Mouse (Mus musculus) intestine, embryonic 16.5 days (tissue): ENCODE data around the gene Dhps. TPM values are rescaled to one million over a fixed set of nuclear protein-coding genes. Genes with fewer than 3 reads are reported as not detected.

Experiments
- ATAC-seq: fragments of 200-750 bp; cut with Nextera tagmentation; 2 replicates; pipeline ENCODE4 v1.8.0; 2017; ENCODE audit warnings: moderate TSS enrichment, moderate library complexity
- H3K27ac ChIP-seq: fragments of 300-500 bp; sonication (generic); 2 replicates; pipeline ENCODE4 v1.5.1; 2014; ENCODE audit warnings: mild to moderate bottlenecking, low read length
- H3K27me3 ChIP-seq: fragments of 300-500 bp; sonication (generic); replicated peaks from 2 replicates; pipeline ENCODE4 v1.6.1; 2014; ENCODE audit warnings: low read length, control low read depth, mixed read lengths; ENCODE audit not compliant: control insufficient read depth, insufficient read depth
- H3K36me3 ChIP-seq: fragments of 300-500 bp; sonication (generic); 2 replicates; pipeline ENCODE4 v1.6.1; 2014; ENCODE audit warnings: low read length, control low read depth; ENCODE audit not compliant: control insufficient read depth, insufficient read depth
- H3K4me1 ChIP-seq: fragments of 300-500 bp; sonication (generic); 2 replicates; pipeline ENCODE4 v1.6.1; 2014; ENCODE audit warnings: low read length, control low read depth, mixed read lengths; ENCODE audit not compliant: control insufficient read depth, insufficient read depth
- H3K4me2 ChIP-seq: fragments of 300-500 bp; sonication (generic); 2 replicates; pipeline ENCODE4 v1.6.1; 2014; ENCODE audit warnings: low read depth, low read length, control low read depth
- H3K4me3 ChIP-seq: fragments of 300-500 bp; sonication (generic); 2 replicates; pipeline ENCODE4 v1.5.1; 2014; ENCODE audit warnings: mild to moderate bottlenecking, low read length
- H3K9ac ChIP-seq: fragments of 300-500 bp; sonication (generic); 2 replicates; pipeline ENCODE4 v1.6.1; 2014; ENCODE audit warnings: low read depth, low read length
- H3K9me3 ChIP-seq: fragments of 300-500 bp; sonication (generic); 2 replicates; pipeline ENCODE4 v1.6.1; 2016; ENCODE audit warnings: low read length, control low read depth; ENCODE audit not compliant: control insufficient read depth
- WGBS: fragments of 180-500 bp; shearing (Covaris S2); extraction: QIAGEN DNeasy Blood & Tissue Kit; methylation state at CpG from one replicate; pipeline ENCODE4 v1.1.7; 2014; 5-methylcytosine and 5-hydroxymethylcytosine counted together
- polyA plus RNA-seq: library from polyadenylated mRNA; unstranded; fragments of >200 nt; fragmentation: Nextera tagmentation; extraction: Ambion mirVana; gene quantifications from 2 replicates; pipeline ENCODE4 v1.2.1, GENCODE M21; 2015

Gene Dhps
- 56.0 and 57.4 TPM in 2 replicates for polyA plus RNA-seq

DNA sequence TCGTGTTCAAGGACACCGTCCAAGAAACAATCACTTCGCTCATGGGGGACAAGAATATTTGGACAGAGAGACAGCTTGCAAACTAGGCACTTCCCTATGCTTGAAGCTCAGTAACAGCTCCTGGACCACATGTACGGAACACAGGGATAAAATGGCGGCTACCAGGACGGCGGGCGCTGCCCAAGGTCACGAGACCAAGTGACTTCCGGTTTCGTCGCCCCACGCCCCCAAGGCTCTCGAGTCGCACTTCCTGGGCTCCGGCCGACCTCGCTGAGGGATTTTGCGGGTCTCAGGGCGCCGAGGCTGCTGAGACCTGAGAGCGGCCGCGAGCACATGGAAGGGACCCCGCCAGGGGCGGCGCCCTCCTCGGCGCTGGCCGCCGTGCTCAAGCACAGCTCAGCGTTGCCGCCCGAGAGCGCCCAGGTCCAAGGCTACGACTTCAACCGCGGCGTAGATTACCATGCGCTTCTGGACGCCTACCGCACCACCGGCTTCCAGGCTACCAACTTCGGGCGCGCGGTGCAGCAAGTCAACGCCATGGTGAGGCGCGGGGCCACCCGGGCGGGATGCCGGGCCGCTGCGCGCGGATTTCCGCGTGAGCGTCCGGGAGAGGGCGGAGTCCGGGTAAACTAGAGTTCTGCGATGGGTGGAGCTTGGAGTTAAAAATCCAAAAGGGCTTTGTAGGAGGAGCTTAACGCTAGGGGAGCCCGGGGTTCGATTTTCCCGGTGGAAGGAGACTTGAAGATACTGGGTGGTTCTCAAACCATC lies at the start of gene Dhps:
Dhps (plus strand) TSS at position 244 of the 768 bp plus-strand sequence.
- peak within 1 kb of the TSS; percentile 97 for H3K27ac ChIP-seq
- H3K4me2 ChIP-seq, result peak within 1 kb of the TSS; percentile 85
- no peaks in the 10 kb centered on the region for H3K9me3 ChIP-seq
- peak within 1 kb of the TSS; percentile 87 for H3K9ac ChIP-seq
- peak; percentile 93 for ATAC-seq
- H3K36me3 ChIP-seq, result 0 out of 2 replicates have a peak, but pooled peaks cover 2% of the 10 kb centered on the region
- H3K4me3 ChIP-seq, result peak within 1 kb of the TSS; percentile 91
- under 1% methylated on average over 68 of the region's 68 CpGs for WGBS
- peaks cover 13% of the 10 kb centered on the region; the same call in 1 of the 2 replicates for H3K4me1 ChIP-seq
- H3K27me3 ChIP-seq, result no peaks in the 10 kb centered on the region

DNA sequence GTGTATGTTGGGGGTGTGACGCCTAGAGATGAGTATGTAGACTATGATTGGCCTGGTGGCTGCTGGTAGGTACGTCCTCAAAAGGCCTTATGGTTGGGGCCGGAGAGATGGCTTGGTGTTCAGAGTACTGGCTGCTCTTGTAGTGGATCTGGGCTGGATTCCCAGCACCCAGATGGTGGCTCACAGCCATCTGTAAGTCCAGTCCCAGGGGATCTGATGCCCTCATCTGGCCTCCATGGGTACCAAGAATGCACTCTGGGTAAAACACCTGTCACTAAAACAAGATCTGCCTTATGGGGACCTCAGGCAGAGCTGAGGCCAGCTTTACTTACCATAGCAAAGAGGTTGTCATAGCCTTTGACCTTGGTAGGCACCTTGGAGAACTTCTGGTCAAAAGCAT lies 47.7 kb upstream of the Dhps start:
- WGBS, result 94% methylated on average over 3 of the region's 3 CpGs
- 0 out of 2 replicates have a peak overlapping the region, but pooled peaks have one; percentile 67 for H3K4me3 ChIP-seq
- no peak for ATAC-seq
- H3K9ac ChIP-seq, result 0 out of 2 replicates have a peak overlapping the region, but pooled peaks have one; percentile 73
- no peaks in the 10 kb centered on the region for H3K27me3 ChIP-seq
- peak overlapping the region; percentile 81; the same call in 1 of the 2 replicates for H3K4me2 ChIP-seq
- peaks cover 27% of the 10 kb centered on the region for H3K4me1 ChIP-seq
- H3K27ac ChIP-seq, result no peak overlapping the region
- H3K36me3 ChIP-seq, result peaks cover 2% of the 10 kb centered on the region
- H3K9me3 ChIP-seq, result no peaks in the 10 kb centered on the region

- Histone ChIP-seq H3K36me3 (peaks cover 9% of the 10 kb centered on the region), H3K27ac (peak within 1 kb of the TSS; percentile 79), H3K9ac (peak within 1 kb of the TSS; percentile 73), H3K4me2 (peak within 1 kb of the TSS; percentile 81), H3K4me3 (peak within 1 kb of the TSS; percentile 67), H3K27me3 (no peaks in the 10 kb centered on the region), H3K9me3 (no peaks in the 10 kb centered on the region), H3K4me1 (peaks cover 33% of the 10 kb centered on the region)
- peak; percentile 89 for ATAC-seq
- WGBS, result 4% methylated on average over 30 of the region's 30 CpGs
Observed at GRCm38 (mm10) chr8:85025098-85025932, 46.2 kb upstream of the Dhps start, which contains the start of gene Asna1. TSS of gene Asna1 (minus strand) at chr8:85025281.

- Histone ChIP-seq H3K4me3 (peak within 1 kb of the TSS; percentile 97), H3K9ac (peak within 1 kb of the TSS; percentile 99), H3K4me1 (peaks cover 33% of the 10 kb centered on the region), H3K9me3 (no peaks in the 10 kb centered on the region), H3K36me3 (peaks cover 13% of the 10 kb centered on the region), H3K27ac (peak within 1 kb of the TSS; percentile 90), H3K4me2 (peak within 1 kb of the TSS; percentile 71), H3K27me3 (no peaks in the 10 kb centered on the region)
- WGBS, result under 1% methylated on average over 75 of the region's 75 CpGs
- peak; percentile 82 for ATAC-seq
Observed at GRCm38 (mm10) chr8:85026670-85027515, 44.7 kb upstream of the Dhps start, which contains the start of gene Trir. TSS of gene Trir (plus strand) at chr8:85026823.

- Histone ChIP-seq H3K27ac (peak overlapping the region; percentile 90), H3K9me3 (no peaks in the 10 kb centered on the region), H3K4me3 (peak overlapping the region; percentile 97), H3K4me2 (peak overlapping the region; percentile 54), H3K27me3 (no peaks in the 10 kb centered on the region), H3K4me1 (peaks cover 33% of the 10 kb centered on the region), H3K9ac (peak overlapping the region; percentile 99), H3K36me3 (peaks cover 15% of the 10 kb centered on the region)
- ATAC-seq, result no peak
- under 1% methylated on average over 13 of the region's 13 CpGs for WGBS
Observed at GRCm38 (mm10) chr8:85027516-85027855, 44.1 kb upstream of the Dhps start.

GRCm38 (mm10) chr8:85027922-85028321 lies 43.6 kb upstream of the Dhps start:
- Histone ChIP-seq H3K27me3 (no peaks in the 10 kb centered on the region), H3K4me1 (peaks cover 33% of the 10 kb centered on the region), H3K9ac (peak overlapping the region; percentile 99), H3K36me3 (peaks cover 15% of the 10 kb centered on the region), H3K4me2 (peak overlapping the region; percentile 54), H3K9me3 (no peaks in the 10 kb centered on the region), H3K27ac (no peak overlapping the region), H3K4me3 (peak overlapping the region; percentile 97)
- 20% methylated on average over 2 of the region's 2 CpGs for WGBS
- no peak for ATAC-seq

DNA sequence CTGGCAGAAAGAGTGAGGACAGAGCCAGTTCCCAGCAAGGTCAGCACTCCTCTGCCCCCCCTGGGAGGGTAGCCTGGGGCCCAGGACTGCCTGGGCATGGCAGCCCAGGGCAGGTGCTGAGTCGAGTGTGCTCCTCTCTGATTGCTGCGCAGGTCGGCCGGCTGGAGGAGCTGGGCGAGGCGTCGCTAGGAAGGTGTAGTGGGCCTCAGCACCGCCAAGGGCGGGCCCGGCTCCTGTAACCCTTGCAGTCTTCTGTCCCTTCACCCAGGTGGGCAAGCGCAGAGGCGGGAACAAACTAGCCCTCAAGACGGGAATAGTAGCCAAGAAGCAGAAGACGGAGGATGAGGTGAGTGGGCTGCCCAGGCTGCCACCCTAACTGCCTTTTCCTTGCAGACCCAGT lies 42.3 kb upstream of the Dhps start:
- Histone ChIP-seq H3K4me3 (peak overlapping the region; percentile 97; the same call in 1 of the 2 replicates), H3K9ac (peak overlapping the region; percentile 99; the same call in 1 of the 2 replicates)
- 71% methylated on average over 14 of the region's 14 CpGs for WGBS

GRCm38 (mm10) chr8:85032622-85033311 lies 38.8 kb upstream of the Dhps start:
- H3K36me3 ChIP-seq, result peaks cover 15% of the 10 kb centered on the region
- 76% methylated on average over 4 of the region's 4 CpGs for WGBS
- peaks cover 24% of the 10 kb centered on the region for H3K4me1 ChIP-seq
- no peaks in the 10 kb centered on the region for H3K27me3 ChIP-seq
- no peaks in the 10 kb centered on the region for H3K9me3 ChIP-seq
- no peak overlapping the region for H3K9ac ChIP-seq
- no peak overlapping the region for H3K4me3 ChIP-seq
- no peak overlapping the region for H3K4me2 ChIP-seq
- ATAC-seq, result no peak
- no peak overlapping the region for H3K27ac ChIP-seq

More for the DNA sequence above, 42.3 kb upstream of the Dhps start:
- H3K9me3 ChIP-seq, result no peaks in the 10 kb centered on the region
- peaks cover 15% of the 10 kb centered on the region for H3K36me3 ChIP-seq
- H3K27me3 ChIP-seq, result no peaks in the 10 kb centered on the region
- H3K27ac ChIP-seq, result 0 out of 2 replicates have a peak overlapping the region, but pooled peaks have one; percentile 19
- H3K4me1 ChIP-seq, result peaks cover 26% of the 10 kb centered on the region
- no peak for ATAC-seq
- H3K4me2 ChIP-seq, result peak overlapping the region; percentile 54
